Mouse (Mus musculus): ENCODE data around the gene Prrg2. TPM values are rescaled to one million over a fixed set of nuclear protein-coding genes. Genes with fewer than 3 reads are reported as not detected.
"Not testable (repeated sequence)": the region's sequence is repeated elsewhere in the genome, so short reads cannot be mapped to it uniquely, and the experiment has no call there.

Prrg2 gene
- total RNA-seq, 2 experiments from 2014 or later: 8.1 to 11.0 TPM

GRCm38 (mm10) chr7:45035631-45036030 lies 26.8 kb downstream of the Prrg2 start:
- H3K4me3 ChIP-seq: no peak overlapping the region
- H3K27ac ChIP-seq: no peak overlapping the region
- intact Hi-C loops (cut with DNase I): no loop called here
- TF ChIP-seq CTCF (IDR thresholded peaks at IDR 0.05): no peak
- DNase-seq: no peak

DNA sequence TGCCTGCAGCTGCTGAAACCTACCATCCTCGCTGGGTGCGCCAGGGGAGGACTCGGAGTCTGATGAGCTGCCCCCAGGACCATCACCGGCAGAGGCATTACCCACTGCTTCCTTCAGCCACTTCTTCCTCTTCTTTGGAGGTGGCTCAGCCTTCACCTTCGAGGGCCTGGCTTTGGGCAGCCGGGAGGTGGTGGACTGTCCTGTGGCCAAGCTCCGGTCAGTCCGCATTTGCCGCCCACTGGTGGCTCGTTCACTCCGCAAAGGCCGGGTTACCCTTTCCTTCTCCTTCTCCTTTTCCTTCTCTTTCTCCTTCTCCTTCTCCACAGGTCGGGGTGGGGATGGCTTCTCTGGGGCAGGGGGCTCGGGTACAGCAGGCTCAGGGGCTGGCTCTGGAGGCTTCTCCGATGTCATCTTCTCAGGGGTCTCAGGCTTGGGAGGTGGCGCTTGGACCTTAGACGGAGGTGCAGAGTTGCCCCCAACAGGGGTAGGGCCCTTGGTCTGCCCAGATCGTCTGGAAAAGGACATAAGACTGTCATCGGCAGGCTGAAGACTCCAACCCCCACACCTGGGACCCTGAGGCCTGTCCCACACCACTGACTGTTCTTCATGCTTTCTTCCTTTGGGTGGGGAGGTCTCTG lies 28.6 kb downstream of the Prrg2 start:
- intact Hi-C loops (cut with DNase I): no loop called here
- Histone ChIP-seq H3K27ac (no peak overlapping the region), H3K4me3 (no peak overlapping the region)
- no peak for TF ChIP-seq CTCF (IDR thresholded peaks at IDR 0.05)
- DNase-seq: no peak

DNA sequence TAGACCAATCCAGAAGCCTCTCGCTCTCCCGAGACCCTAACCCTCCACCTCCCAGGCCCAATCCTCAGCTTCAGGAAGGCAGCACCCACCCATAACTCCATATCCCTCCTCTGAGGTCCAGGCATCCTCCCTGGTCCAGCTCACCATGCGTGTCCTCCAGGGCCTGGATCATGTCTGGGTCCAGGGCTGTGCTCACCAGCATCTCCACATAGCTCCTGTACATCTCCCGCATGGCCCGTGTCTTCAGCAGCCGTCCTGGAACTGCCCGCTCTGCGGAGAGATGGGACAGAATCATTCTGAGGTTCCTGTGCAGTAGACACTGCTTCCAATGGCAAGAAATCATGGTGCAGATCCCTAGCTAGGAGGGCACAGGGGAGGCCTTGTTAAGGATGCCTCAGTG lies 31.6 kb downstream of the Prrg2 start:
- no peak overlapping the region for H3K4me3 ChIP-seq
- TF ChIP-seq CTCF (IDR thresholded peaks at IDR 0.05): no peak
- DNase-seq: no peak
- intact Hi-C loops (cut with DNase I): no loop called here
- H3K27ac ChIP-seq: no peak overlapping the region

DNA sequence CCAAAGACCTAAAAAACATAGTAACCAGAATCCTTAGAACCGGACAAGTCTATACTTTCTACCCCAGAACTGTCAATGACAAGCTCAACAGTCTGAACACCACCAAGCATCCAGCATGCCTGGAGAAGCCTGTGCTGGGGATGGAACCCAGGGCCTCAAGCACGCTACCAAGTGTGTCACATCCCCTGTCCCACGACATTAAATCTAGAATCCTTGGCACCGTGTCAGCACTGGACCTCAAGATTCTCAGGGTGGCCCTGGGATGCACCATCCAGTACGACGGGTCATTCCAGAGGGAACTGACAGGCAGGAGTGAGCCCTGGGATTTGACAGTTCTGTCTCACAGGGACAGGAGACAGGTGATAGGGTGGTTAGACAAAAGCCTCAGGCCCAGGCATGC lies 32.5 kb downstream of the Prrg2 start:
- no peak for DNase-seq
- TF ChIP-seq CTCF (IDR thresholded peaks at IDR 0.05): no peak
- no peak overlapping the region for H3K4me3 ChIP-seq
- no peak overlapping the region for H3K27ac ChIP-seq
- intact Hi-C loops (cut with DNase I): no loop called here

- no peak for DNase-seq
- intact Hi-C loops (cut with DNase I): no loop called here
- Histone ChIP-seq H3K4me3 (no peak overlapping the region), H3K27ac (no peak overlapping the region)
- TF ChIP-seq CTCF (IDR thresholded peaks at IDR 0.05): no peak
Measured at GRCm38 (mm10) chr7:45028351-45028750, 34.1 kb downstream of the Prrg2 start.

GRCm38 (mm10) chr7:45027761-45028160 lies 34.7 kb downstream of the Prrg2 start:
- Histone ChIP-seq H3K27ac (no peak overlapping the region), H3K4me3 (no peak overlapping the region)
- intact Hi-C loops (cut with DNase I): no loop called here
- no peak for TF ChIP-seq CTCF (IDR thresholded peaks at IDR 0.05)
- DNase-seq: no peak

DNA sequence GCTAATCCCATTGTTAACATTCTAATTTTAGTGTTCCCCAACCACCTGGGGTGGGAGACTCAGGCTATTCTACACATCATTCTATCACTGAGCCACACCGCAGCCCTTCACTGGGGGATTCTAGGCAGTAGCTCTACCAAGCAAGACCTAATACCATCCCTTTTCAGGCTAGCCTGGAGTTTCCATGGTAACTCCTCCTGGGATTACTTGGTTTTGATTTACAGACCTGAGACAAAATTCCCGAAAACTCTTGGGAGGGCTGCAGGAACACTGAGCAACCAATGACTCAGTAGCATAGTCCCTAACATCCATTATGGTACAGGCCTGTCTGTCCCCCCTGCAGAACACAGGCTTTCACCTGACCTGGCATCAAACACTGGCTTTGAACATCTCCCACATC lies 36.2 kb downstream of the Prrg2 start:
- Histone ChIP-seq H3K4me3 (no peak overlapping the region), H3K27ac (peak overlapping the region; percentile 87)
- DNase-seq: no peak
- intact Hi-C loops (cut with DNase I): no loop called here
- no peak for TF ChIP-seq CTCF (IDR thresholded peaks at IDR 0.05)

GRCm38 (mm10) chr7:45025601-45026220 lies 36.8 kb downstream of the Prrg2 start:
- no peak for TF ChIP-seq CTCF (IDR thresholded peaks at IDR 0.05)
- intact Hi-C loops (cut with DNase I): no loop called here
- no peak overlapping the region for H3K4me3 ChIP-seq
- peak overlapping the region; percentile 87 for H3K27ac ChIP-seq
- DNase-seq: peak; percentile 77

GRCm38 (mm10) chr7:45024281-45025248 lies 37.9 kb downstream of the Prrg2 start:
- TF ChIP-seq CTCF (IDR thresholded peaks at IDR 0.05): no peak
- intact Hi-C loops (cut with DNase I): no loop called here
- H3K4me3 ChIP-seq: no peak overlapping the region
- H3K27ac ChIP-seq: peak overlapping the region; percentile 87
- DNase-seq: no peak

GRCm38 (mm10) chr7:45023711-45024110 lies 38.8 kb downstream of the Prrg2 start:
- H3K27ac ChIP-seq; DNase-seq; intact Hi-C loops (cut with DNase I); H3K4me3 ChIP-seq: not testable (repeated sequence)
- TF ChIP-seq CTCF (IDR thresholded peaks at IDR 0.05): peak; percentile 49

GRCm38 (mm10) chr7:45020225-45020624 lies 42.3 kb downstream of the Prrg2 start:
- H3K4me3 ChIP-seq: peak overlapping the region; percentile 94; the same call in 1 of the 2 replicates
- intact Hi-C loops (cut with DNase I): no loop called here

DNA sequence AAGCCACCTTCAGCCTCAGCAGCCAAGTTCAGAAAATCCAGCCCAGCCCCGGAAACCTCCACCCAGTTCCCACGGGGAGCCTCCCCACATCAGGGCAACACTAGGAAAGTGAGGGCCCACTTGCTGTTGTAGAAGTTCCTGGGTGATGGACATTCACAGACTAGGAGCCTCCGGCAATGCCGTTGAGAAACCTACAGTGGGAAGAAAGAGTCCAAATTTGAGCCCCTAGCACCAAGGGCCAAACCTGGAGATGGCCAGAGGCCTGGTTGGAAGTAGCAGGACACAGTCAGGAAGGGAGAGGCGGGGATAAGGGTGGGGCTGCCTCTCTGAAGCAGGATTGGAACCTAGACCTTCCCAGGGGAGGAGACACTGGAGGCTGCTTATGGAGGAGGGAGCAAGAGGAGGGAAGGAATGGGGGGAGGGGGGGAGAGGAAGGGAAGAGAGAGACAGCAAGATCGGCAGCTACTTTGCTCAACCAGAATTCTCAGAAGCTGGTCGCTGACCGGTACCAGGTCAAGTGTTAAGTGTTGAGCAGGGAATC lies 43.4 kb downstream of the Prrg2 start:
- Histone ChIP-seq H3K27ac (peak overlapping the region; percentile 98), H3K4me3 (peak overlapping the region; percentile 94)
- DNase-seq: peak; percentile 84
- TF ChIP-seq CTCF (IDR thresholded peaks at IDR 0.05): no peak
- intact Hi-C loops (cut with DNase I): loop anchor here (2.0 kb wide), 1 partner anchor 34 kb away; the partner anchor contains the start of gene Prr12

More at GRCm38 (mm10) chr7:45020225-45020624, 42.3 kb downstream of the Prrg2 start:
- DNase-seq: no peak
- TF ChIP-seq CTCF (IDR thresholded peaks at IDR 0.05): no peak
- peak overlapping the region; percentile 98 for H3K27ac ChIP-seq

Measured in gastrocnemius, adult 2 months (tissue).